Comparison of ENCODE assay signal across 18 mouse cellular contexts in the genomic region with DNA sequence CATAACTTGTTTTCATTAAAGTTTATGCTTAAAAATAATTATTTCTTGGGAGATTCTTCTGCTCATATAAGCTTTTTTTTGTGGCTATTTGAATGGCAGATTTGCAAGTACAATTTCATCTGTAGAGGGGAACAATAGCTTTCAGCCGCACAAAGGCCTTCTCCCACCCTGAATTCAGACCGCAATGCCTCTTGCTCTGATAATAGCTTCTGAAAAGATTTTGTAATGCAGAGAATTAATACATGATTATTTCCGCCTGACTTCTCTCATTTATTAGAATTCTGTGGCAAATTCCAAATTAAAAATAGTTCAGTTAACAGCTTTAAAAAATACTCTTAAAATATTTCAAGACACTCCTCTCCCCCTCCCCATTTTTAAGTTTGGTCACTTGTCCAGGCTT.
DNase-seq lines count a peak whose midpoint lies in the region; ATAC-seq and TF ChIP-seq lines count a peak whose summit lies in the region.
"Had no signal": no experiment of that assay in that cellular context is flagged by ENCODE, and none has a peak within 500 bp of the region (broad histone marks: within the 10 kb centered on the region; RNA-seq: fewer than 3 reads in every experiment).

No protein-coding gene starts in this region.

- H3K9ac ChIP-seq in hindbrain, embryonic 11.5 days (ENCODE audit: low read depth, low read length): no peak overlapping the region
- peak overlapping the region; percentile 56 for H3K9ac ChIP-seq in midbrain, embryonic 12.5 days (replicated peaks)
- H3K9ac ChIP-seq: heart, embryonic 15.5 days; liver, embryonic 12.5 days had no signal

- H3K27ac ChIP-seq in layer of hippocampus, adult 2 months: 0 out of 2 replicates have a peak overlapping the region, but pooled peaks have one; percentile 90
- H3K27ac ChIP-seq in hindbrain, embryonic 11.5 days (ENCODE audit: low read depth, low read length): peak overlapping the region; percentile 97; the same call in 1 of the 2 replicates
- peak overlapping the region; percentile 91 for H3K27ac ChIP-seq in midbrain, embryonic 12.5 days (replicated peaks)
- H3K27ac ChIP-seq: heart, embryonic 15.5 days; kidney, postnatal 0 days; liver, embryonic 12.5 days had no signal

- H3K27me3 ChIP-seq in hindbrain, embryonic 11.5 days (ENCODE audit: control insufficient read depth, insufficient read depth, low read length): peaks cover 4% of the 10 kb centered on the region; the same call in 1 of the 2 replicates
- H3K27me3 ChIP-seq in midbrain, embryonic 12.5 days: no peaks in the 10 kb centered on the region; the same call in 1 of the 2 replicates

- H3K4me3 ChIP-seq in layer of hippocampus, adult 2 months: peak overlapping the region; percentile 68
- H3K4me3 ChIP-seq in hindbrain, embryonic 11.5 days (ENCODE audit: low read depth, low read length): peak overlapping the region; percentile 82
- H3K4me3 ChIP-seq in midbrain, embryonic 12.5 days: peak overlapping the region; percentile 94
- H3K4me3 ChIP-seq: heart, embryonic 15.5 days; liver, embryonic 12.5 days had no signal

- no peak for TF ChIP-seq CTCF in layer of hippocampus, adult 2 months (conservative IDR thresholded peaks at IDR 0.05)

- H3K36me3 ChIP-seq in hindbrain, embryonic 11.5 days (ENCODE audit: control insufficient read depth, insufficient read depth, low read length): no peaks in the 10 kb centered on the region
- H3K36me3 ChIP-seq in midbrain, embryonic 12.5 days: peaks cover 17% of the 10 kb centered on the region
- H3K36me3 ChIP-seq: heart, embryonic 15.5 days; liver, embryonic 12.5 days had no signal

- DNase-seq in layer of hippocampus, adult 2 months (ENCODE audit: low spot score in 2 of 2): no peak
- DNase-seq in layer of hippocampus, adult 18-20 months (ENCODE audit: low spot score in 2 of 2): no peak
- peak; percentile 51 for DNase-seq in hindbrain, embryonic 11.5 days (ENCODE audit: low spot score)
- peak; percentile 65 for DNase-seq in retina, embryonic 14.5 days (ENCODE audit: low spot score)
- no peak for DNase-seq in thymus, postnatal 14 days
- no peak for DNase-seq in MN1 (ENCODE audit: low spot score)
- no peak for DNase-seq in urinary bladder, postnatal 25 days (ENCODE audit: low spot score)
- DNase-seq: cerebellum, adult 18-20 months; layer of hippocampus, adult 9-11 months; left cerebral cortex, postnatal 4 days; lung, postnatal 10 days; spleen, adult 18-20 months; thymus, postnatal 4 days had no signal

- H3K4me2 ChIP-seq in hindbrain, embryonic 11.5 days (replicated peaks; ENCODE audit: low read depth, low read length): peak overlapping the region; percentile 31; the same call in 1 of the 2 replicates
- H3K4me2 ChIP-seq in midbrain, embryonic 12.5 days (replicated peaks): peak overlapping the region; percentile 67
- H3K4me2 ChIP-seq: heart, embryonic 15.5 days; liver, embryonic 12.5 days had no signal

- H3K9me3 ChIP-seq in hindbrain, embryonic 11.5 days (ENCODE audit: control insufficient read depth, low read length): no peaks in the 10 kb centered on the region
- no peaks in the 10 kb centered on the region for H3K9me3 ChIP-seq in midbrain, embryonic 12.5 days
- H3K9me3 ChIP-seq: heart, embryonic 15.5 days; liver, embryonic 12.5 days had no signal

- 26% methylated on average over 3 of the region's 3 CpGs for WGBS in hindbrain, embryonic 11.5 days
- WGBS in midbrain, embryonic 12.5 days: 7% methylated on average over 3 of the region's 3 CpGs

- peaks cover 35% of the 10 kb centered on the region for H3K4me1 ChIP-seq in hindbrain, embryonic 11.5 days (replicated peaks; ENCODE audit: control insufficient read depth, insufficient read depth, low read length)
- peaks cover 63% of the 10 kb centered on the region for H3K4me1 ChIP-seq in midbrain, embryonic 12.5 days
- H3K4me1 ChIP-seq: liver, embryonic 12.5 days had no signal

- no peak for ATAC-seq in hindbrain, embryonic 11.5 days (ENCODE audit: low FRiP score)
- ATAC-seq in midbrain, embryonic 12.5 days (ENCODE audit: low FRiP score, low read depth): no peak
- ATAC-seq: inflammation-experienced regulatory T-cells, adult 6 months; liver, embryonic 12.5 days had no signal

Comparison
In these comparisons a context has a peak if more than half of its experiments do, and no peak if none do; other contexts are left out.
1. DNase-seq: peak in hindbrain, embryonic 11.5 days (single experiment) and retina, embryonic 14.5 days (single experiment); none in layer of hippocampus, adult 2 months (0 of 2), layer of hippocampus, adult 18-20 months (0 of 2), thymus, postnatal 14 days (single experiment), MN1 (single experiment) and urinary bladder, postnatal 25 days (single experiment).
2. Peak in every context shown above with its lines, with median percentiles within 50 percentile points of each other: H3K27ac ChIP-seq and H3K4me3 ChIP-seq.